Mouse (Mus musculus): ENCODE results near the gene Cnpy4.

Gene Cnpy4

GRCm38 (mm10) chr5:138186950-138187638, at the start of gene Cnpy4, which contains the start of gene Taf6:
Gene Cnpy4, plus strand, starts transcription at chr5:138187485.
Gene Taf6, minus strand, starts transcription at chr5:138187451.
- DNase-seq (ENCODE audit: low read depth), result peak; percentile 91

GRCm38 (mm10) chr5:138137935-138138549, 49.2 kb upstream of the Cnpy4 start:
- DNase-seq (ENCODE audit: low read depth), result peak; percentile 79

- DNase-seq (ENCODE audit: low read depth), result no peak
These were observed 48.7 kb upstream of the Cnpy4 start for GRCm38 (mm10) chr5:138138585-138138984.

GRCm38 (mm10) chr5:138154390-138154789, 32.9 kb upstream of the Cnpy4 start:
- no peak for DNase-seq (ENCODE audit: low read depth)

DNA sequence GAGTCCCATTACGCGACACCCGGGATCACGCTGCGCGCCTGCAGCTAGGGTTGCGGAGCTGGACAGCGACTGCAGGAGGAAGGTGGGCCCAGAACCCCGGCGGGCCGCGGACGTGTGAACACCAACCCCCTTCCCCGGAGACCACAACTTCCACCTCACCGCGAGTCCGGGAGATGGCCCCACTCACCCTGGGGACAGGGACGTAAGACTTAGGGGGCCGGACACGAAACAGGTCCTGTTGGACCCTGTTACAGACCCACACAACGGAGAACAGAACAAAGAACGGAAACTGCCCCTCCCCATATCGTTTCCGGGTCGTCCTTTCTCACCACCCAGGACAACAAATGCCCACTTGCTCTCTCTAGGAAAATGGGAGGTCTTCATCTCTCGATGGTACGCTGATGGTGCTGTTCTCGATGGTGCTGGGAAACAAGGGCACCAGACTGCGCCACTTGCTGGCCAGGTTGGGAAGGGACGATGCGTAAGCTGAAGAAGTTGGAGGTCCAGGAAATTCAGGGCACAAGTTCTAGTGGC, 31.8 kb upstream of the Cnpy4 start, which contains the start of gene Zfp113:
TSS of gene Zfp113 (minus strand) at position 302 of the 534 bp plus-strand sequence.
- peak; percentile 97 for DNase-seq (ENCODE audit: low read depth)

- no peak for DNase-seq (ENCODE audit: low read depth)
These were observed 27.0 kb upstream of the Cnpy4 start for GRCm38 (mm10) chr5:138160224-138160762.

- DNase-seq (ENCODE audit: low read depth), result peak; percentile 95
These were observed 26.2 kb upstream of the Cnpy4 start, which contains the start of gene Cops6 for GRCm38 (mm10) chr5:138160842-138161665. Gene Cops6, plus strand, starts transcription at chr5:138161071.

- no peak for DNase-seq (ENCODE audit: low read depth)
These were observed 24.2 kb upstream of the Cnpy4 start for GRCm38 (mm10) chr5:138163046-138163445.

GRCm38 (mm10) chr5:138163610-138164009, 23.7 kb upstream of the Cnpy4 start:
- no peak for DNase-seq (ENCODE audit: low read depth)

GRCm38 (mm10) chr5:138165594-138165993, 21.7 kb upstream of the Cnpy4 start:
- DNase-seq (ENCODE audit: low read depth), result no peak

GRCm38 (mm10) chr5:138170936-138171561, 16.2 kb upstream of the Cnpy4 start:
- peak; percentile 97 for DNase-seq (ENCODE audit: low read depth)

DNA sequence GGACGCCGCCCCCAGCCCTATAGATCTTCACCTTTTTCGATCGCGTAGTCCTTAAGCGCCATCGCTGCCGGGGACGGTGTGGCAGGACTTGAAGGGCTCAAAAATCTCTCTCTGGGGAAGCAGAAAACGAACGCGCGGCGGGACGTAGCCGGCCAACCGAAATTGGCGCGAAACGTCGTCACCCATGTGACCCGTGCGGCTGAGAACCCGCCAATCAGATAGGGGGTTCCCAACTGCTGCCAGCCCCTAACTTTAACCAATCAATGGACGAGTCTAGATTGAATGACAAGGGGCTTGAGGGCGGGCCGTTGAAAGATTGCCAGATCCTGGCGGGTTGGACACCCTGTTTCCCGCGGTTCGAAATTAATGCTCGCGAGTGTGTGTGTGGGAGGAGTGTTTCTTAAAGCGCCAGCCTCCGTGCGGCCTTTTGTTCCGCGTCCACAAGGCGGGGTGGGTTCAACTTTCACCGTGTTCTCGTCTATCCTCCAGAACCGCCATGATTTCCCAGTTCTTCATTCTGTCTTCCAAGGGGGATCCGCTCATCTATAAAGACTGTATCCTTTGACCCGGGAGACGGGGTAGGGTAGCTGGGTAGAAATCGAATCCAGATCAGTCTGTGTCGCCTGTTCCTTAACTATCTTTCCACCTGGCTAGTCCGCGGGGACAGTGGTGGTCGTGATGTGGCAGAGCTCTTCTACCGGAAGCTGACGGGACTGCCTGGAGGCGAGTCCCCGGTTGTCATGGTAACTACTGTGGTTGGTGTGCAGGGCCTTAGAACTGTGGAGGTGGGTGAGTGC, 15.4 kb upstream of the Cnpy4 start, which contains the start of the genes Ap4m1 and Mcm7:
TSS of gene Ap4m1 (plus strand) at position 308 of the 797 bp plus-strand sequence.
TSS of gene Mcm7 (minus strand) at position 728 of the 797 bp plus-strand sequence.
- peak; percentile 99 for DNase-seq (ENCODE audit: low read depth)

GRCm38 (mm10) chr5:138173217-138173616, 14.1 kb upstream of the Cnpy4 start:
- peak; percentile 21 for DNase-seq (ENCODE audit: low read depth)

- peak; percentile 87 for DNase-seq (ENCODE audit: low read depth)
These were observed 499 bp downstream of the Cnpy4 start for GRCm38 (mm10) chr5:138187661-138188306.

DNA sequence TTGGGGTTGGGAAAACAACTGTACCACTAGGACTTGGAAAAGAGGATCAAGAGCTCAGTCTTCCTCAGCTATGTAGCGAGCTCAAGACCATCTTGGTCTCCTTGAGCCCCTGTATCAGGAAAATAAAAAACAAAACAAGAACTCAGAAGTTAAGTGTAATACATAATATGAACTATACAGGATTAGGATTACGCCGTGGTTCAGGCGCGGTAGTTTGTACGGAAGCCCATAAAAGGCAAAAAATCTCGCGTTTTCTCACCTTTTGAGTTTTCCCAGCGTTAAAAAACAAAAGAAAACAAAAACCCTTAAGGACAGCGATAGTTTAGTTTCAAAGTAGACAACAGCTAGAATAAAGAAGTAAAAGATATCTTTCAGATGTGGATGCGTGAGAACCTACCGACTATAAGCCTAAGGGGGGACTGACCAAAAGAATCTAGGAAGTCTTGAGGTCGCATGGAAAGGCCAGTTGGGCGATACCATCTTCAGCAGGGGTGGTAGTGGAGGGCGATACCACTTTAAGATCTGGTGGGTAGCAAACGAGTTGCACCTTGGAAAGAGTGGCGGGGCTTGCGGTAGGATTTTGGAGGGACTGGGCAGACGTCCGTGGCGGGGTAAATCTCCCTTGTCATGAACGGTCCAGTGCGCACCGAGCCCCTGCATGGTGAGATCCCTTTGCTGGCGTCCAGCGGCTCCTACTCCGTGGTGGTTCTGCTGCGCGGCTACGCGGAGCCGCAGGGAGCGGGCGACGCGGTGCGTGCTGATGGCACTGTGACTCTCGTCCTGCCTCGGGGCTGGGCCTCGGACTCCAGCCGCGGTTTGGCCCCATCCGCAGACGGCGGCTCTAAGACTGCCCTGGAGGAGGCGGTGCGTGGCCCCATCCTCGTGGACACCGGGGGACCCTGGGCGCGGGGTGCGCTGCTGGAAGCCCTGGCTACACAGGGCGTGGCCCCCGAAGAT, 6.8 kb downstream of the Cnpy4 start, which contains the start of gene Mblac1:
TSS of gene Mblac1 (plus strand) at position 544 of the 957 bp plus-strand sequence.
- DNase-seq (ENCODE audit: low read depth), result peak; percentile 93

GRCm38 (mm10) chr5:138194755-138195345, 7.6 kb downstream of the Cnpy4 start:
- peak; percentile 42 for DNase-seq (ENCODE audit: low read depth)

DNA sequence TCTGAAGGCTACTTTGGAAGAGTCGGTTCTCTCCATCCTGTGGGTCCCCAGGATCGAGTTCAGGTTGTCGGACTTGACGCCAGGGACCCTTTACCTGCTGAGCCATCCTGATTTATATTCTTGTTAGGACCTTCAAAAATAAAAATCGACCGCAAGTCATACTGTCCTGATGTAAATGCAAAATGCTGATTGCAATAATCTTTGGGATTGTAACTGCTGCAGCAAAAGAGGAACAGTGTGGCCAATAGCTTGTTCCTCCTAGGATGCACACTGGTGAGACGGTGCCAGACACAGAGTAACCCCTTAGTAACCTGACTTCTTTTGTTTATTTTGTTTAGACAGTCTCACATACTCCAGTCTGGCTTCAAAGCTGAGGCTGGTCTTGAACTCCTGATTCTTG, 8.2 kb downstream of the Cnpy4 start:
- no peak for DNase-seq (ENCODE audit: low read depth)

- peak; percentile 52 for DNase-seq (ENCODE audit: low read depth)
These were observed 12.3 kb downstream of the Cnpy4 start for GRCm38 (mm10) chr5:138199576-138199975.
